Mouse (Mus musculus): Measurements from ENCODE around the gene Crb3.

- no peak for TF ChIP-seq USF1 (IDR thresholded peaks at IDR 0.05; ENCODE audit: low read depth)
- no peak for TF ChIP-seq TCF12 (IDR thresholded peaks at IDR 0.05; ENCODE audit: insufficient read depth, poor library complexity, severe bottlenecking)
- no peak for TF ChIP-seq POLR2A (IDR thresholded peaks at IDR 0.05; ENCODE audit: insufficient read length, low read depth)
- peak; percentile 20 for TF ChIP-seq POLR2AphosphoS2 (IDR thresholded peaks at IDR 0.05; ENCODE audit: insufficient read length, low read depth)
- TF ChIP-seq MYOD1 (IDR thresholded peaks at IDR 0.05; ENCODE audit: control insufficient read depth in 1 of 3, insufficient read length in 2 of 3, low read depth in 2 of 3): no peak
- TF ChIP-seq MAX (IDR thresholded peaks at IDR 0.05; ENCODE audit: low read depth): no peak
- no peak for TF ChIP-seq TCF3 (IDR thresholded peaks at IDR 0.05; ENCODE audit: insufficient read length, low read depth)
Measured at GRCm38 (mm10) chr17:57095855-57096622, 37.1 kb downstream of the Crb3 start.

All from myocyte (in vitro differentiated cells).